Mouse (Mus musculus): ENCODE results near the gene Olfr1289.

Olfr1289 gene

GRCm38 (mm10) chr2:111480519-111480918 is at the start of gene Olfr1289:
Gene Olfr1289, plus strand, starts transcription at chr2:111480819.
- DNase-seq, result no peak

- no peak for DNase-seq
These were observed 31.8 kb upstream of the Olfr1289 start, which contains the start of gene Olfr1287 for GRCm38 (mm10) chr2:111448842-111449241. Gene Olfr1287, plus strand, starts transcription at chr2:111449142.

- DNase-seq, result no peak
These were observed 6.8 kb upstream of the Olfr1289 start, which contains the start of gene Olfr1288 for GRCm38 (mm10) chr2:111473801-111474200. Gene Olfr1288, plus strand, starts transcription at chr2:111474101.

- DNase-seq, result no peak
These were observed 13.1 kb downstream of the Olfr1289 start, which contains the start of gene Olfr1290 for GRCm38 (mm10) chr2:111493729-111494128. Gene Olfr1290, minus strand, starts transcription at chr2:111493829.

GRCm38 (mm10) chr2:111496880-111497279 is 16.3 kb downstream of the Olfr1289 start, which contains the start of gene Olfr1291-ps1:
Gene Olfr1291-ps1, plus strand, starts transcription at chr2:111497180.
- DNase-seq, result no peak

GRCm38 (mm10) chr2:111517451-111517850 is 36.8 kb downstream of the Olfr1289 start:
- no peak for DNase-seq

GRCm38 (mm10) chr2:111524903-111525302 is 44.3 kb downstream of the Olfr1289 start, which contains the start of gene Olfr1293-ps:
Gene Olfr1293-ps, plus strand, starts transcription at chr2:111525203.
- no peak for DNase-seq

Measured in retina, postnatal 1 day (tissue).